Mouse (Mus musculus) testis, adult 2 months (tissue): ENCODE data around the gene Tenm4. TPM values are rescaled to one million over a fixed set of nuclear protein-coding genes. Genes with fewer than 3 reads are reported as not detected.

Experiments used
- H3K27ac ChIP-seq: fragments of 200-500 bp; 2 replicates; pipeline ENCODE4 v1.5.1; 2012; ENCODE audit warnings: low read depth, low read length; ENCODE audit not compliant: control insufficient read depth, insufficient read depth
- H3K27me3 ChIP-seq: fragments of 200-500 bp; 2 replicates; pipeline ENCODE4 v1.6.1; 2012; ENCODE audit warnings: mild to moderate bottlenecking, low read length, moderate library complexity; ENCODE audit not compliant: control insufficient read depth, insufficient read depth
- H3K36me3 ChIP-seq: fragments of 200-500 bp; 2 replicates; pipeline ENCODE4 v1.6.1; 2012; ENCODE audit warnings: mild to moderate bottlenecking, low read length; ENCODE audit not compliant: control insufficient read depth, insufficient read depth
- H3K4me1 ChIP-seq: fragments of 200-500 bp; 2 replicates; pipeline ENCODE4 v1.6.1; 2012; ENCODE audit warnings: low read length; ENCODE audit not compliant: control insufficient read depth, insufficient read depth
- H3K4me3 ChIP-seq: fragments of 200-500 bp; 2 replicates; pipeline ENCODE4 v1.5.1; 2012; ENCODE audit warnings: low read depth, mild to moderate bottlenecking, low read length, moderate library complexity, mixed read lengths; ENCODE audit not compliant: control insufficient read depth
- CTCF ChIP-seq: fragments of 200-500 bp; IDR thresholded peaks from 2 replicates; pipeline ENCODE4 v1.5.1; 2012; ENCODE audit warnings: low read depth, mild to moderate bottlenecking, inconsistent platforms, low read length, moderate library complexity; ENCODE audit not compliant: control insufficient read depth, insufficient read depth, insufficient replicate concordance
- POLR2A ChIP-seq: fragments of 200-500 bp; IDR thresholded peaks from 2 replicates; pipeline ENCODE4 v1.6.1; 2012; ENCODE audit warnings: low read depth, mild to moderate bottlenecking, inconsistent platforms, low read length, moderate library complexity; ENCODE audit not compliant: control insufficient read depth
- polyA plus RNA-seq: library from polyadenylated mRNA; depleted of rRNA; stranded (reverse); fragments of >200 nt; gene quantifications from 2 replicates; pipeline ENCODE4 v1.2.3, GENCODE M21; 2012

Gene Tenm4
- polyA plus RNA-seq, 1 experiment, result 2.3 TPM

GRCm38 (mm10) chr7:96718201-96719155 lies 547.4 kb downstream of the Tenm4 start:
- TF ChIP-seq POLR2A (no peak), CTCF (no peak)
- no peak overlapping the region for H3K4me3 ChIP-seq
- no peaks in the 10 kb centered on the region for H3K36me3 ChIP-seq
- H3K4me1 ChIP-seq, result no peaks in the 10 kb centered on the region
- H3K27ac ChIP-seq, result no peak overlapping the region
- no peaks in the 10 kb centered on the region for H3K27me3 ChIP-seq

GRCm38 (mm10) chr7:96719926-96720325 lies 548.9 kb downstream of the Tenm4 start:
- H3K36me3 ChIP-seq, result no peaks in the 10 kb centered on the region
- H3K4me1 ChIP-seq, result no peaks in the 10 kb centered on the region
- no peak for TF ChIP-seq POLR2A
- H3K27ac ChIP-seq, result no peak overlapping the region
- H3K27me3 ChIP-seq, result no peaks in the 10 kb centered on the region
- H3K4me3 ChIP-seq, result no peak overlapping the region

GRCm38 (mm10) chr7:96720465-96720864 lies 549.4 kb downstream of the Tenm4 start:
- Histone ChIP-seq H3K4me1 (no peaks in the 10 kb centered on the region), H3K27me3 (no peaks in the 10 kb centered on the region), H3K27ac (no peak overlapping the region), H3K36me3 (no peaks in the 10 kb centered on the region), H3K4me3 (no peak overlapping the region)
- TF ChIP-seq CTCF (no peak), POLR2A (no peak)

GRCm38 (mm10) chr7:96722796-96723195 lies 551.8 kb downstream of the Tenm4 start:
- Histone ChIP-seq H3K4me3 (no peak overlapping the region), H3K36me3 (no peaks in the 10 kb centered on the region), H3K27ac (no peak overlapping the region), H3K4me1 (no peaks in the 10 kb centered on the region), H3K27me3 (no peaks in the 10 kb centered on the region)
- TF ChIP-seq POLR2A, result no peak
- no peak for TF ChIP-seq CTCF

GRCm38 (mm10) chr7:96725603-96726002 lies 554.6 kb downstream of the Tenm4 start:
- Histone ChIP-seq H3K27me3 (no peaks in the 10 kb centered on the region), H3K27ac (no peak overlapping the region), H3K36me3 (no peaks in the 10 kb centered on the region), H3K4me1 (no peaks in the 10 kb centered on the region), H3K4me3 (no peak overlapping the region)
- TF ChIP-seq POLR2A (no peak), CTCF (no peak)

GRCm38 (mm10) chr7:96730360-96730759 lies 559.3 kb downstream of the Tenm4 start:
- no peak overlapping the region for H3K4me3 ChIP-seq
- H3K4me1 ChIP-seq, result no peaks in the 10 kb centered on the region
- H3K36me3 ChIP-seq, result no peaks in the 10 kb centered on the region
- H3K27ac ChIP-seq, result no peak overlapping the region
- TF ChIP-seq CTCF (no peak), POLR2A (no peak)
- H3K27me3 ChIP-seq, result no peaks in the 10 kb centered on the region

GRCm38 (mm10) chr7:96731947-96732346 lies 560.9 kb downstream of the Tenm4 start:
- no peak for TF ChIP-seq CTCF
- no peak for TF ChIP-seq POLR2A
- Histone ChIP-seq H3K36me3 (no peaks in the 10 kb centered on the region), H3K27ac (no peak overlapping the region), H3K27me3 (no peaks in the 10 kb centered on the region), H3K4me3 (no peak overlapping the region), H3K4me1 (no peaks in the 10 kb centered on the region)
